Mouse (Mus musculus): ENCODE measurements around the gene 1700125H20Rik.

DNA sequence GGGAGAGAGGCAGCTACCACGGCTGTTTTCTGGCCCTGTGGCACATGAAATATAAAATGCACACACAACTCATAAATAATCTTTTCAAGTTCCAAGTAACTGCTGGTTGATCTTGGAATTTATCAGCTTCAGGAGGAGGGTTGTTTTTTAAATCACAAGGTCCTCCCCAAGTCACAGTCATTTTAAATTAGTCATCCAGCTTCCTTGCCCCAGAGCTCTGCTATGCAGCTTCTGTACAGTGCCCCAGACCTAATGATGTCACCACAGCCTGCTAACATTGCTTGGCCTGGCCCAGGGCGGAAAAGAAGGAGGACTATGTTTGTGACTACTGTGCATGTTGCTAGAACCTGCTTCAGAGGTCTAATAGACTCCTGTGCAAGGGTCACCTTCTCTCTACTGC is 12.9 kb upstream of the 1700125H20Rik start:
- no peak for TF ChIP-seq CTCF (IDR thresholded peaks at IDR 0.05; ENCODE audit: borderline replicate concordance, extremely low read depth, insufficient read depth, insufficient read length)
- no peak for TF ChIP-seq POLR2A (IDR thresholded peaks at IDR 0.05; ENCODE audit: borderline replicate concordance, extremely low read depth, insufficient read depth, insufficient read length, poor library complexity, severe bottlenecking)

All from brain, embryonic 14.5 days (tissue).